Mouse (Mus musculus) liver, embryonic 16.5 days (tissue): Measurements from ENCODE around the gene Npas3. TPM values are rescaled to one million over a fixed set of nuclear protein-coding genes. Genes with fewer than 3 reads are reported as not detected.

ENCODE experiments used
- ATAC-seq: fragments of 200-750 bp; cut with Nextera tagmentation; 2 replicates; pipeline ENCODE4 v1.8.0; 2017; ENCODE audit warnings: low read depth, mild to moderate bottlenecking, moderate number of reproducible peaks, moderate library complexity
- H3K27ac ChIP-seq: fragments of 300-500 bp; sonication (generic); 2 replicates; pipeline ENCODE4 v1.5.1; 2014; ENCODE audit warnings: mild to moderate bottlenecking, low read length
- H3K27me3 ChIP-seq: fragments of 300-500 bp; sonication (generic); 2 replicates; pipeline ENCODE4 v1.6.1; 2014; ENCODE audit warnings: low read depth, low read length, mixed read lengths; ENCODE audit not compliant: control insufficient read depth, insufficient read depth
- H3K36me3 ChIP-seq: fragments of 300-500 bp; sonication (generic); 2 replicates; pipeline ENCODE4 v1.6.1; 2014; ENCODE audit warnings: mild to moderate bottlenecking; ENCODE audit not compliant: control insufficient read depth, insufficient read depth
- H3K4me1 ChIP-seq: fragments of 300-500 bp; sonication (generic); 2 replicates; pipeline ENCODE4 v1.6.1; 2014; ENCODE audit warnings: low read depth, low read length, mixed read lengths; ENCODE audit not compliant: control insufficient read depth
- H3K4me2 ChIP-seq: fragments of 300-500 bp; sonication (generic); 2 replicates; pipeline ENCODE4 v1.6.1; 2014; ENCODE audit warnings: low read depth, low read length, mixed read lengths
- H3K4me3 ChIP-seq: fragments of 300-500 bp; sonication (generic); 2 replicates; pipeline ENCODE4 v1.5.1; 2014; ENCODE audit warnings: low read depth, mild to moderate bottlenecking, low read length
- H3K9ac ChIP-seq: fragments of 300-500 bp; sonication (generic); 2 replicates; pipeline ENCODE4 v1.6.1; 2014; ENCODE audit warnings: low read depth, low read length
- H3K9me3 ChIP-seq: fragments of 300-500 bp; sonication (generic); replicated peaks from 2 replicates; pipeline ENCODE4 v1.6.1; 2016; ENCODE audit warnings: low read length; ENCODE audit not compliant: control insufficient read depth
- WGBS: fragments of 180-500 bp; shearing (Covaris S2); extraction: QIAGEN DNeasy Blood & Tissue Kit; methylation state at CpG from one replicate; pipeline ENCODE4 v1.1.7; 2014; ENCODE audit not compliant: insufficient replicate concordance; 5-methylcytosine and 5-hydroxymethylcytosine counted together
- polyA plus RNA-seq: library from polyadenylated mRNA; unstranded; fragments of >200 nt; fragmentation: Nextera tagmentation; extraction: Ambion mirVana; gene quantifications from 2 replicates; pipeline ENCODE4 v1.2.1, GENCODE M21; 2015

Gene Npas3
- polyA plus RNA-seq, 1 experiment from 2014 or later, result 0.12 TPM

- Histone ChIP-seq H3K27ac (no peak overlapping the region), H3K4me3 (no peak overlapping the region), H3K27me3 (no peaks in the 10 kb centered on the region), H3K4me1 (no peaks in the 10 kb centered on the region), H3K9ac (no peak overlapping the region), H3K9me3 (no peaks in the 10 kb centered on the region), H3K36me3 (no peaks in the 10 kb centered on the region), H3K4me2 (no peak overlapping the region)
- no peak for ATAC-seq
- WGBS, result 56% methylated on average over 2 of the region's 2 CpGs
These were observed 72.0 kb downstream of the Npas3 start for GRCm38 (mm10) chr12:53320526-53320925.

GRCm38 (mm10) chr12:53321018-53321417 is 72.5 kb downstream of the Npas3 start:
- 65% methylated on average over 12 of the region's 12 CpGs for WGBS
- no peaks in the 10 kb centered on the region for H3K27me3 ChIP-seq
- H3K27ac ChIP-seq, result no peak overlapping the region
- no peaks in the 10 kb centered on the region for H3K36me3 ChIP-seq
- H3K4me1 ChIP-seq, result no peaks in the 10 kb centered on the region
- no peak overlapping the region for H3K9ac ChIP-seq
- no peak for ATAC-seq
- H3K9me3 ChIP-seq, result no peaks in the 10 kb centered on the region
- H3K4me3 ChIP-seq, result no peak overlapping the region
- no peak overlapping the region for H3K4me2 ChIP-seq

GRCm38 (mm10) chr12:53321944-53322343 is 73.5 kb downstream of the Npas3 start:
- no peak for ATAC-seq
- no peak overlapping the region for H3K4me3 ChIP-seq
- H3K9me3 ChIP-seq, result no peaks in the 10 kb centered on the region
- H3K27me3 ChIP-seq, result no peaks in the 10 kb centered on the region
- H3K27ac ChIP-seq, result no peak overlapping the region
- 47% methylated on average over 2 of the region's 2 CpGs for WGBS
- H3K4me1 ChIP-seq, result no peaks in the 10 kb centered on the region
- no peak overlapping the region for H3K4me2 ChIP-seq
- H3K36me3 ChIP-seq, result no peaks in the 10 kb centered on the region
- H3K9ac ChIP-seq, result no peak overlapping the region

GRCm38 (mm10) chr12:53327653-53328188 is 79.2 kb downstream of the Npas3 start:
- Histone ChIP-seq H3K9me3 (no peaks in the 10 kb centered on the region), H3K4me3 (no peak overlapping the region), H3K4me1 (no peaks in the 10 kb centered on the region), H3K36me3 (no peaks in the 10 kb centered on the region), H3K4me2 (no peak overlapping the region), H3K27ac (no peak overlapping the region), H3K9ac (no peak overlapping the region), H3K27me3 (no peaks in the 10 kb centered on the region)
- ATAC-seq, result no peak
- 39% methylated on average over 3 of the region's 3 CpGs for WGBS

GRCm38 (mm10) chr12:53328257-53328736 is 79.8 kb downstream of the Npas3 start:
- Histone ChIP-seq H3K9me3 (no peaks in the 10 kb centered on the region), H3K27me3 (no peaks in the 10 kb centered on the region), H3K4me2 (no peak overlapping the region), H3K9ac (no peak overlapping the region), H3K4me3 (no peak overlapping the region), H3K36me3 (no peaks in the 10 kb centered on the region), H3K4me1 (no peaks in the 10 kb centered on the region), H3K27ac (no peak overlapping the region)
- WGBS, result 32% methylated on average over 5 of the region's 5 CpGs
- no peak for ATAC-seq

GRCm38 (mm10) chr12:53330141-53330540 is 81.7 kb downstream of the Npas3 start:
- 62% methylated on average over 6 of the region's 6 CpGs for WGBS
- Histone ChIP-seq H3K4me3 (no peak overlapping the region), H3K27me3 (no peaks in the 10 kb centered on the region)

GRCm38 (mm10) chr12:53331391-53331790 is 82.9 kb downstream of the Npas3 start:
- Histone ChIP-seq H3K4me1 (no peaks in the 10 kb centered on the region), H3K27ac (no peak overlapping the region), H3K4me3 (no peak overlapping the region), H3K4me2 (no peak overlapping the region), H3K9me3 (no peaks in the 10 kb centered on the region), H3K9ac (no peak overlapping the region), H3K27me3 (no peaks in the 10 kb centered on the region), H3K36me3 (no peaks in the 10 kb centered on the region)
- WGBS, result 66% methylated on average over 9 of the region's 9 CpGs
- ATAC-seq, result no peak

More at GRCm38 (mm10) chr12:53330141-53330540, 81.7 kb downstream of the Npas3 start:
- no peak for ATAC-seq
- Histone ChIP-seq H3K9ac (no peak overlapping the region), H3K4me2 (no peak overlapping the region), H3K9me3 (no peaks in the 10 kb centered on the region), H3K27ac (no peak overlapping the region), H3K36me3 (no peaks in the 10 kb centered on the region), H3K4me1 (no peaks in the 10 kb centered on the region)

- Histone ChIP-seq H3K4me3 (no peak overlapping the region), H3K9me3 (no peaks in the 10 kb centered on the region), H3K4me1 (no peaks in the 10 kb centered on the region), H3K4me2 (no peak overlapping the region), H3K9ac (no peak overlapping the region), H3K27ac (no peak overlapping the region), H3K27me3 (no peaks in the 10 kb centered on the region), H3K36me3 (no peaks in the 10 kb centered on the region)
- WGBS, result 60% methylated on average over 3 of the region's 3 CpGs
- no peak for ATAC-seq
These were observed 83.3 kb downstream of the Npas3 start for GRCm38 (mm10) chr12:53331800-53332199.

GRCm38 (mm10) chr12:53333251-53333650 is 84.8 kb downstream of the Npas3 start:
- Histone ChIP-seq H3K9ac (no peak overlapping the region), H3K36me3 (no peaks in the 10 kb centered on the region), H3K4me3 (no peak overlapping the region), H3K27me3 (no peaks in the 10 kb centered on the region), H3K4me1 (no peaks in the 10 kb centered on the region), H3K4me2 (no peak overlapping the region), H3K9me3 (no peaks in the 10 kb centered on the region), H3K27ac (no peak overlapping the region)
- WGBS, result 42% methylated on average over 2 of the region's 2 CpGs
- no peak for ATAC-seq
